Mouse (Mus musculus) embryonic facial prominence, embryonic 14.5 days (tissue): ENCODE measurements around the gene F2rl1. TPM values are rescaled to one million over a fixed set of nuclear protein-coding genes. Genes with fewer than 3 reads are reported as not detected.

Experiments used
- ATAC-seq: fragments of 200-750 bp; cut with Nextera tagmentation; 2 replicates; pipeline ENCODE4 v1.8.0; 2017; ENCODE audit warnings: low read depth, moderate number of reproducible peaks, moderate TSS enrichment
- DNase-seq: peaks from one replicate; pipeline ENCODE4 v3.0.0-alpha.2; 2015; ENCODE audit warnings: low spot score
- H3K27ac ChIP-seq: fragments of 300-500 bp; sonication (generic); replicated peaks from 2 replicates; pipeline ENCODE4 v1.5.1; 2014; ENCODE audit warnings: low read depth, mild to moderate bottlenecking, low read length, moderate library complexity
- H3K27me3 ChIP-seq: fragments of 300-500 bp; sonication (generic); replicated peaks from 2 replicates; pipeline ENCODE4 v1.6.1; 2014; ENCODE audit warnings: low read length; ENCODE audit not compliant: control insufficient read depth, insufficient read depth
- H3K36me3 ChIP-seq: fragments of 300-500 bp; sonication (generic); 2 replicates; pipeline ENCODE4 v1.6.1; 2014; ENCODE audit warnings: low read length, mixed read lengths; ENCODE audit not compliant: control insufficient read depth, insufficient read depth
- H3K4me1 ChIP-seq: fragments of 300-500 bp; sonication (generic); 2 replicates; pipeline ENCODE4 v1.6.1; 2014; ENCODE audit warnings: antibody characterized with exemption, low read length; ENCODE audit not compliant: control insufficient read depth, insufficient read depth
- H3K4me2 ChIP-seq: fragments of 300-500 bp; sonication (generic); 2 replicates; pipeline ENCODE4 v1.6.1; 2014; ENCODE audit warnings: low read depth, mild to moderate bottlenecking, low read length, moderate library complexity, mixed read lengths
- H3K4me3 ChIP-seq: fragments of 300-500 bp; sonication (generic); 2 replicates; pipeline ENCODE4 v1.5.1; 2014; ENCODE audit warnings: low read depth, mild to moderate bottlenecking, low read length
- H3K9ac ChIP-seq: fragments of 300-500 bp; sonication (generic); 2 replicates; pipeline ENCODE4 v1.6.1; 2014; ENCODE audit warnings: low read depth, mild to moderate bottlenecking, low read length, moderate library complexity, mixed read lengths
- H3K9me3 ChIP-seq: fragments of 300-500 bp; sonication (generic); 2 replicates; pipeline ENCODE4 v1.6.1; 2016; ENCODE audit warnings: low read length; ENCODE audit not compliant: control insufficient read depth
- WGBS: fragments of 180-500 bp; shearing (Covaris S2); extraction: QIAGEN DNeasy Blood & Tissue Kit; methylation state at CpG from one replicate; pipeline ENCODE4 v1.1.7; 2014; 5-methylcytosine and 5-hydroxymethylcytosine counted together
- polyA plus RNA-seq: library from polyadenylated mRNA; unstranded; fragments of >200 nt; fragmentation: Nextera tagmentation; extraction: Ambion mirVana; gene quantifications from 2 replicates; pipeline ENCODE4 v1.2.1, GENCODE M21; 2014

F2rl1 gene
- polyA plus RNA-seq, 1 experiment from 2014 or later: 4.4 TPM

DNA sequence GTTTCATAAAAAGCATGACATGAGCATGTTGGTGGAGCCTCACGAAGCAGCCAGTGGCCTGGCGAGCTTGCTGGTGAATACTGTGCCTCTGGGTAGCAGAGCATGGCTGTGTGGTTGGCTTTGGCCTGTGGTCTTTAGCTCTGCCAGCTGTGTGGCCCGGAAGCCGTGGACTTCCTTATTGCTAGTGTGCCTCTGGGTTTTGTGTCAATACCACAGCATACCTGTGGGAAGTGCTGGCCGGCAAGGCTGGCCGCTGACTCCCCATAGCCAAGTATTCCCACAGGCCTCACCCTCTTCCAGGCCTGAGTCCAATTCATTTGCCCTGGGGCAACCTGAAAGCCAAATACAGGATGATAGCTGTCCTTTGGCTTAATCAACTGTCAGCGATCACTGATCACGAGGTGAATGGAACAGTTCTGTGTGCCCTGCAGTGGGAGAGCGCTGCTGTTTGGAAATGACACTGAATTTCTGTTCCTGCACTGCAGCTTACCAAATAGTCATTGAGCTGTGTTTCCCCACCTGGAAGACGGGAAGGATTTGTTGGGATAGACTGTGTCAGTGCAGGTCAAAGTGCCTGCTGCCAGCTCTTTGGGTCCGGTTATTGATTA, 29.0 kb upstream of the F2rl1 start:
- DNase-seq (peak; percentile 27), ATAC-seq (no peak)
- no peaks in the 10 kb centered on the region for H3K27me3 ChIP-seq
- no peaks in the 10 kb centered on the region for H3K4me1 ChIP-seq
- no peak overlapping the region for H3K4me2 ChIP-seq
- no peak overlapping the region for H3K9ac ChIP-seq
- WGBS: 72% methylated on average over 11 of the region's 11 CpGs
- H3K36me3 ChIP-seq: no peaks in the 10 kb centered on the region
- H3K27ac ChIP-seq: no peak overlapping the region
- no peaks in the 10 kb centered on the region for H3K9me3 ChIP-seq
- no peak overlapping the region for H3K4me3 ChIP-seq

DNA sequence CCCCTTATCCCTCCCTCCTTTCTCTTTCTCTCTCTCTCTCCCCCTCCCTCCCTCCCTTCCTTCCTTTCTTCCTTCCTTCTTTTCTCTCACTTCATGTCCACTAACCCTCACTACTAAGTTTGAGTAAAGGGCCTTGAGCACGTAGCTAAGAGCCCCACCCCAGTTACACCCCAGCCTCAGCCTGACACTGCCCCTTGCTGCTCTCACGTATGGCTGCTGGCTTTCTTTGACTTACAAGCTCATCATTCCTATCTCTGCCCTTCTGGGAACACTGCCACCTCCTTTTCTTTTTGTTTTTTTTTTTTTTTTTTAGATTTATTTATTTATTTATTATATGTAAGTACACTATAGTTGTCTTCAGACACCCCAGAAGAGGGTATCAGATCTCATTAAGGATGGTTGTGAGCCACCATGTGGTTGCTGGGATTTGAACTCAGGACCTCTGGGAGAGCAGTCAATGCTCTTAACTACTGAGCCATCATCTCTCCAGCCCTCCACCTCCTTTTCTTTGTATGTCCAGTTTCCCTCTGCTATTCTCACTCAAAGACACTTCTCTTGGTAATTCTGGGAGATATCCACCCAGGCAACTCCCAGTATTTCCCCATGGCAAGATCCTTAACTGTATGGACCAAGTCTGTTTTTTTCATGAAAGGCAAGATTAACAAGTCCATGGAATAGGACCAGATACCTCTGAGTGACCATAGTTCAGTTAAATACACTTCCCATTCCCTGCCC, 25.8 kb upstream of the F2rl1 start:
- whole genome bisulfite sequencing: 73% methylated on average over 2 of the region's 2 CpGs

DNA sequence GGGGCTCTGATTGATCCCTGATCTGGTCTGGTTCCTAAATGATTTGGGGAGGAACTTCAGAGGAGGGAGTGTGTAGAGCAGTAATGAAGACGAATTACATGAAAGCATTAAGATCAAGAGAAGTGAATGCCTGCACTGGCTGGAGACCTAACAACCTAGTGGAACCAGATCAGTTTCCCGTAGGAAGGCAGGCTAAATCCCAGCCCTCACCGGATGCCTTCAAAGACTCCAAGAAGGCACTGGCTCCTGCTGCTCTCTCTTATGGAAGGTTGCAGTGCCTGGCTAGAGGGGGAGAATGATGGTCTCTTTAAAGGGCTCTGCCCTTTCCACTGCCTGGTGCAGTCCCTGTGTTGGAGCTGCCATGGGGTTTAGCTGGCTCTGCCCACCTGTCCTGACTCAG, 24.4 kb upstream of the F2rl1 start:
- WGBS: 15% methylated on average over 3 of the region's 3 CpGs
- no peak for DNase-seq
- peak overlapping the region; percentile 52 for H3K27ac ChIP-seq

More for the DNA sequence above, 25.8 kb upstream of the F2rl1 start:
- no peaks in the 10 kb centered on the region for H3K27me3 ChIP-seq
- H3K9ac ChIP-seq: no peak overlapping the region
- H3K4me3 ChIP-seq: no peak overlapping the region
- H3K4me1 ChIP-seq: peaks cover 25% of the 10 kb centered on the region
- no peak overlapping the region for H3K27ac ChIP-seq
- no peaks in the 10 kb centered on the region for H3K36me3 ChIP-seq
- no peak for DNase-seq
- no peaks in the 10 kb centered on the region for H3K9me3 ChIP-seq
- ATAC-seq: no peak
- H3K4me2 ChIP-seq: no peak overlapping the region

DNA sequence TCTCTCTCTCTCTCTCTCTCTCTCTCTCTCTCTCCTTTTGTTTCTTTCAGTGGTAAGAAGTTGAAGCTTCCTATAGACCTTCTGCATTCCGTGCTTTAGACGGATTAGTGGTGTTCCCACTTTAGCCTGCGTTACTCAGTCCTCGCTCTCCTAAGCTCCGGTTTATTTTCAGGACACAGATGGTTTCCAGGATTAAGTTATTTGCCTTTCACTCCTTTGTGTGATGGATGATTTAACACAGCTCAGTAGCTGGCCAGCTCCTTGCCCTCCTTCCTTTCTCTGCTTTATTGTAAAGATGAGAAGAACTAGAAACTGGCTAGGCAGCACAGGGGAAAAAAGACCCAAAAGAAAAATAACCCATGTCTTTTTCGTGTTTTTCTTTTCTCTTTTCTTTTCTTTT, 23.8 kb upstream of the F2rl1 start:
- DNase-seq (peak; percentile 82), ATAC-seq (peak; percentile 58)
- Histone ChIP-seq H3K27ac (peak overlapping the region; percentile 71), H3K4me1 (peaks cover 28% of the 10 kb centered on the region), H3K27me3 (no peaks in the 10 kb centered on the region), H3K36me3 (no peaks in the 10 kb centered on the region), H3K9me3 (no peaks in the 10 kb centered on the region), H3K9ac (no peak overlapping the region), H3K4me2 (peak overlapping the region; percentile 48), H3K4me3 (no peak overlapping the region)
- WGBS: 9% methylated on average over 6 of the region's 6 CpGs

More for the DNA sequence above, 24.4 kb upstream of the F2rl1 start:
- Histone ChIP-seq H3K36me3 (no peaks in the 10 kb centered on the region), H3K27me3 (no peaks in the 10 kb centered on the region), H3K9ac (0 out of 2 replicates have a peak overlapping the region, but pooled peaks have one; percentile 0), H3K4me3 (no peak overlapping the region), H3K9me3 (no peaks in the 10 kb centered on the region), H3K4me2 (peak overlapping the region; percentile 48), H3K4me1 (peaks cover 28% of the 10 kb centered on the region)
- no peak for ATAC-seq

DNA sequence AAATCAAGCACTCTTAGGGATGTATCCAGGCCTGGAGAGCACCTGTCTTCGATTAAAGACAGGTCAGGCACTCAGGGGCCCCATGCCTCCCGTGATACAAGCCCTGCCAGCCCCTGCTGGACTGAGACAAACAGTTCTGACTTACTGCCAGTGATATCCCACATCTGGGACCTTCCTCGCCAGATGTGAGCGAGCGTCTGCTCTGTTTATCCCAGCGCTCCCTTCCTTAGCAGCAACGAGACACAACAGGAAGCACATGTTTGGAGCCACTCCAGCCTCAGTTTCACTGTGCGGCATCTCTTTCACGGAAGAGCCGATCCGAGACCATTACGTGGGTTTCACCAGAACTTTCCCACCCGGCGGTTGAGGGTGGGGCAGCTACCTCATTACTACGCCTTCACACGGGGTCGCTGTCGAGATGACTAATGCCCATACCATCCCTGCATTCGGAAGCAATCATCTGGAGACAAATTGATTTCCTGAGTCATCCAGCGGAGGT, 23.3 kb upstream of the F2rl1 start:
- H3K27ac ChIP-seq: peak overlapping the region; percentile 71
- H3K27me3 ChIP-seq: no peaks in the 10 kb centered on the region
- H3K4me1 ChIP-seq: peaks cover 28% of the 10 kb centered on the region
- no peaks in the 10 kb centered on the region for H3K36me3 ChIP-seq
- ATAC-seq: peak; percentile 66
- H3K4me2 ChIP-seq: peak overlapping the region; percentile 48
- no peaks in the 10 kb centered on the region for H3K9me3 ChIP-seq
- no peak overlapping the region; the same call in 1 of the 2 replicates for H3K9ac ChIP-seq
- peak overlapping the region; percentile 25 for H3K4me3 ChIP-seq
- 12% methylated on average over 20 of the region's 20 CpGs for WGBS
- peak; percentile 94 for DNase-seq

DNA sequence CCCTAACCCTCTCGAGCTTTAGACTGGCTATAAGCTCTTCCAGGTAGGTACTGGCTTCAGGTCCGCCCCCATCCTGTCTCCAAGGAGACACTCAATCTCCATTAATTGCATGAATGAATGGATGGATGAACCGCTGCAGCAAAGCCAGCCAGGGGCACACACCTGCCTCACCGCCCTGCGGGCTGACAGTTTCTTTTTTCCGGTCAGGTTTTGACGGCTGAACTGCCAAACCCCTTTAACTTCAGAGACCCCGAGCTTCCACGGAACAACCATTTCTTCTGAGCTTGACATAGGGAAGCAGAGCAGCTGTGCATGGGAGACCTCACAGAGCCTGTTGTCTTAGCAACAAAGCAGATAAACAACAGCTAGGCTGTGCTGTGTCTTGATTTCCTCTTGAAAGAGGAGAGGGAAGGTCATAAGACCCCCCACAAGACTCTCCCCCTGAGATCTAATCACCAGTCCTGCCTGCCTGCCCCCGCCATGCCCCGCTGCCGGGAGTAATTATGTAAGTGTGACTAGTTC, 22.1 kb upstream of the F2rl1 start:
- no peaks in the 10 kb centered on the region for H3K27me3 ChIP-seq
- H3K4me2 ChIP-seq: no peak overlapping the region

DNA sequence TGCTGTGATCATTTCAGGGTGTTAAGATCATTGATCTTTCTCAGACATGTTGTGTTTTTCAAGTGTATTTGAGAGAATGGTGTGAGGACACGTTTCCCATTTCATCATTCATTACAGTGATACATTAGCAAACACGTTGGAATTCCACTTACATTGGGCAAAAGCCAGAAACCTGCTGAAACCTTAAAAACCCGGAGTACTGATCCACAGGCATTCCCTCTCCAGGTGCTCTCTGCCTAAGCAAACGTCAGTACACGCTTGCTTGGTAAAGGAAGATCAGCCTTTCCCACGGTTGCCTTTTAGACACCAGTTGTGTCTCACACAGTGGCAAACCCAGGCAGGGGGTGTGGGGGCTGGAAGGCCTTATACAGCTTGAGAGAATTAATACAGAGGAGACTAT, 21.2 kb upstream of the F2rl1 start:
- H3K9ac ChIP-seq: no peak overlapping the region
- peak; percentile 69 for DNase-seq

More for the DNA sequence above, 22.1 kb upstream of the F2rl1 start:
- ATAC-seq: peak; percentile 46; the same call in 1 of the 2 replicates
- H3K4me1 ChIP-seq: peaks cover 28% of the 10 kb centered on the region
- H3K4me3 ChIP-seq: no peak overlapping the region
- H3K27ac ChIP-seq: peak overlapping the region; percentile 71; the same call in 1 of the 2 replicates
- H3K36me3 ChIP-seq: no peaks in the 10 kb centered on the region
- no peak overlapping the region for H3K9ac ChIP-seq
- peak; percentile 67 for DNase-seq
- no peaks in the 10 kb centered on the region for H3K9me3 ChIP-seq
- WGBS: 32% methylated on average over 12 of the region's 12 CpGs

DNA sequence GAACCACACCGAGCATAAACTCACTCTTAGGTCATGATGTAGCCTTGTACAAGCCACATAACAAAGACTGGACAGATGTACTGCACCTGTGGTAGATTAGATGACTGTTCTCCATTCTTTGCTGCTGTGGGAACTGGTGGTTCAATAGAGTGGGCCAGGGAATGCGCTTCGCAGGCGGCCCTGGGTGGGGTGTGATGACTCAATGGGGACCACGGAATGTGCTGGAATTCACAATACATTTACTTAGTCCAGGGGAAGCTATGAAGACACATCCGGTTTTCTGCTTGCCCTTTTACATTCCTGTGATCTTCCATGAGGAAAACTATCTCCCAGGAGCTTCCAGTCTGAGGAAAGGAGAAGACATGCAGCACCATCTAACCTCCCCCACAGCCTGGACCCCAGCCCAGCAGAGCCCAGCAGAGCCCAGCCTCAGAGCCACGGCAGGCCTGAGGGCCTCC, 20.7 kb upstream of the F2rl1 start:
- no peak overlapping the region for H3K4me2 ChIP-seq
- H3K9ac ChIP-seq: no peak overlapping the region
- H3K36me3 ChIP-seq: no peaks in the 10 kb centered on the region
- no peaks in the 10 kb centered on the region for H3K9me3 ChIP-seq
- H3K4me3 ChIP-seq: no peak overlapping the region
- H3K4me1 ChIP-seq: peaks cover 28% of the 10 kb centered on the region
- ATAC-seq (peak; percentile 28; the same call in 1 of the 2 replicates), DNase-seq (peak; percentile 73)
- H3K27ac ChIP-seq: peak overlapping the region; percentile 35; the same call in 1 of the 2 replicates
- WGBS: 53% methylated on average over 7 of the region's 7 CpGs
- no peaks in the 10 kb centered on the region for H3K27me3 ChIP-seq

More for the DNA sequence above, 21.2 kb upstream of the F2rl1 start:
- Histone ChIP-seq H3K27ac (peak overlapping the region; percentile 35; the same call in 1 of the 2 replicates), H3K4me3 (no peak overlapping the region), H3K27me3 (no peaks in the 10 kb centered on the region), H3K4me1 (peaks cover 28% of the 10 kb centered on the region), H3K9me3 (no peaks in the 10 kb centered on the region), H3K36me3 (no peaks in the 10 kb centered on the region), H3K4me2 (no peak overlapping the region)
- WGBS: 30% methylated on average over 6 of the region's 6 CpGs
- no peak for ATAC-seq
